Mouse (Mus musculus): Measurements from ENCODE around the gene Sox6.

Gene Sox6

DNA sequence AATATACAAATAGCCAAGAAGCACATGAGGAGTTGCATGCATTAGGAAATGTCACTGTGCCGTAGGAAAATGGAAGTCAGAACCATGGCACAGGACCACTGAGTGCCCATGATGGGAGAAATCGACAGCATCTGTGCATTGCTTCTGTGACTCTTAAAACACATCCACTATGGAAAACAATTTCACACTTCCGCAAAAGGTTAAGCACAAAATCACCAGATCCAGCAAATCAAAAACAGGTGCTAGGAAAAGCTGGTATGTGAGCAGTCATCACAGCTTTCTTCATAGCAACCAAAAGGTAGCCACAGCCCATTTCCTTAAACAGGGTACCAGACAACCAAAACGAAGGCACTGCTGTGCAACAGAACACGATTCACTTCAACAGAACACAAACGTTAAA lies 52.9 kb downstream of the Sox6 start:
- no peak for DNase-seq (ENCODE audit: low read depth, low spot score)

DNA sequence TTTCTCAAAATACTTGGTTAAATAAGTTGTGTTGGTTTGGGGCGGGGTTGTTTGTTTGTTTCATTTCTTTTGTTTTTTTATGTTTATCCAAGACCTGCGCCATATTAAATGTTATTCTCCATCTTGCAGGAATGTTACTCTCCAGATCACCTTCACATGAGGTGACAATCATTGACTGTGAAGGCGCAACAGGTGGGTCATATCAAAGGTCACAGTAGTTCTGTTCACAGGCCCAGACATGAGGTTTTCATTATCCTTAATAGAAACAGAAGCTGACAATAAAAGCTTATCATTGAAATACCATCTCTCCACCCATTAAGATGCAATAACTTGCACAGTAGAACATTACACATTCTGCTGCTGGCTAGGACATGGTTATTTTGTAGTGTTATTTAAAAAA lies 54.5 kb downstream of the Sox6 start:
- no peak for DNase-seq (ENCODE audit: low read depth, low spot score)

DNA sequence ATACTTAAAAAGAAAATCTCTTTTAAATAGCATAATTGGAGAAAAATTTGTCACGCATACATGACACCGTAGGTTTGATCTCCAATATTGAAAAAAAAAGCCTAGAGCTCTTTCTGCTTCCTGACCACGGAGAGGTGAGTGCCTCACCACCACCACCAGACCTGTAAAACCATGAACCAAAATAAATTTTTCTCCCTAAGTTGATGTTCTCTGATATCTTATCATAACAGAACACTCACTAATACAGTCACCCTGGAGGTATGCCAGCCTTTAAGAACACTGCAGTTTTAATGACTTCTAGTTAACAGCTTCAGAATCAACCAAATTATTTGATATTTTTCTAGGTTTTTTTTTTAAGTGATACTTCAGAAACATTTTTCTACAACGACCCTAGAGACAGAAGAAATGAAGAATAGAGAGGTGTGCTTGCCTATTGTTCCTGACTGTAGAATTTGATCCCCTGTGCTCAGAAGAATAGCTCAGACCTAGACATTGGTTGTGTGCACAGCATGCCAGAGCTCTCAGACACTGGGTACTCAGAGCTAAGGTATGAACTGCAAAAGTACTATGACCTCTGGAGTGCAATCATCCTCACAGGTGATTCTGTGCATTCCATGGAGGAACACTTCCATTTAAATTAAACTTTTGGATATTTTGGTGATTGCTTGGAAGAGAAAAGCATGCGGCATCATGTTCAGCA lies 58.6 kb downstream of the Sox6 start:
- DNase-seq (ENCODE audit: low read depth, low spot score): no peak

- no peak for DNase-seq (ENCODE audit: low read depth, low spot score)
Measured at GRCm38 (mm10) chr7:115974518-115974917, 64.1 kb downstream of the Sox6 start.

GRCm38 (mm10) chr7:115967186-115967585 lies 71.4 kb downstream of the Sox6 start:
- DNase-seq (ENCODE audit: low read depth, low spot score): no peak

GRCm38 (mm10) chr7:115966181-115966580 lies 72.4 kb downstream of the Sox6 start:
- no peak for DNase-seq (ENCODE audit: low read depth, low spot score)

GRCm38 (mm10) chr7:115953046-115953445 lies 85.5 kb downstream of the Sox6 start:
- no peak for DNase-seq (ENCODE audit: low read depth, low spot score)

DNA sequence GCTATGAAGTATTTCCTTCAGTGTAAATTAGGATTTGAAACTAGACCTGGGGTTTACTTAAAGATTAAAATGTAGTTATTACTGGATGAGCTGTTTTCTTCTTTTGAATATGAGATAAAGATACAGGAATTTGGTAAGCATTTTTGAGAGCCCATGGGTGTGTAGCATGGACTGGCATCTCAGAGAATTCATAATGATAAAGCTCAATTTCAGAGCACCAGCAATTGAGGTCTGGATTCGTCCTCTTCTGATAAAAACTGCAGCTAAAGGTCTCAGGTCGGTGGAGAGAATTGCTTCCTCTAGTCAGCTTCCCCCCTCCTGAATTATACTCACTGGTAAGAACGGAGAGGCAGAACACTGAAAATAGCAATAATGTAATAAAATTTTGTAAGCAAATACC lies 86.4 kb downstream of the Sox6 start:
- DNase-seq (ENCODE audit: low read depth, low spot score): no peak

DNA sequence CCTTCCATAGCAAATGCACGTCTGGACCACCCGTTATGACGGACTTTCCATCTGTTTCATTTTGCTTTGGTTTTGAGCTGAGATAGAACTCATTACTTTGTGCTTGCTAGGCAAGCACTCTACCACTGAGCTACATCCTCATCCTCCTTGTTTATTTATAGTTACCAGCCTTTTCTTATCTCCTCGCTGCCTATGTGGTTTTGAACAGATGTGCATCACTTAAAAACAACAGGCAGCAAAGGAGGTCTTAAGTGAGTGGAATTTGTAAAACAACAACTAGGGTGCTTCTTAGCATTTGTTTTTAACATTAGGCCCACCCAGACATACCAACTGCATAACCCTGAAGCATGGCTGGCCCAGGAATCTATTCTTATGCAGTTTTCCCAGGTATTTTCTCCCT lies 86.9 kb downstream of the Sox6 start:
- no peak for DNase-seq (ENCODE audit: low read depth, low spot score)

- DNase-seq (ENCODE audit: low read depth, low spot score): no peak
Measured at GRCm38 (mm10) chr7:115947916-115948315, 90.7 kb downstream of the Sox6 start.

- no peak for DNase-seq (ENCODE audit: low read depth, low spot score)
Measured at GRCm38 (mm10) chr7:115946559-115946958, 92.0 kb downstream of the Sox6 start.

- DNase-seq (ENCODE audit: low read depth, low spot score): no peak
Measured at GRCm38 (mm10) chr7:115945516-115945915, 93.1 kb downstream of the Sox6 start.

DNA sequence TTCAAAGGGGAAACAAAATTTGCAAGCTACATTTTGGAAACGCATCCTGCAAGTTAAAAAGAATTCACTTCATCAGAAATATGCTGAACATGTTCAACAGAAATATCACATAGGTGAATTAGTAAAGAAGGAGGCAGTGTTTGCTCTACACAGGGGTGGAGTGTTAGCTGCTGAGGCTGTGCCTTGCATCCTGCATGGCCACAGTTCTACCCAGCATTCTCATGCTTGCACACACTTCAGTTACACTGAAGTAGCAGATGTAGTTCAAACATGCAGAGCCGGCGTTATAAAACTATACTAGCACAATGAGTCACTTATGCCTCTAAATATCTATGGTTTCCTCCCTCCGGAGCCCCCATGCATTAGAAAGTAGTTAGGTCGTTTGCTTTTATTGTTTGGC lies 94.3 kb downstream of the Sox6 start:
- DNase-seq (ENCODE audit: low read depth, low spot score): no peak

GRCm38 (mm10) chr7:115941766-115942165 lies 96.8 kb downstream of the Sox6 start:
- DNase-seq (ENCODE audit: low read depth, low spot score): no peak

- no peak for DNase-seq (ENCODE audit: low read depth, low spot score)
Measured at GRCm38 (mm10) chr7:115939292-115939691, 99.3 kb downstream of the Sox6 start.

GRCm38 (mm10) chr7:115936908-115937307 lies 101.7 kb downstream of the Sox6 start:
- no peak for DNase-seq (ENCODE audit: low read depth, low spot score)

DNA sequence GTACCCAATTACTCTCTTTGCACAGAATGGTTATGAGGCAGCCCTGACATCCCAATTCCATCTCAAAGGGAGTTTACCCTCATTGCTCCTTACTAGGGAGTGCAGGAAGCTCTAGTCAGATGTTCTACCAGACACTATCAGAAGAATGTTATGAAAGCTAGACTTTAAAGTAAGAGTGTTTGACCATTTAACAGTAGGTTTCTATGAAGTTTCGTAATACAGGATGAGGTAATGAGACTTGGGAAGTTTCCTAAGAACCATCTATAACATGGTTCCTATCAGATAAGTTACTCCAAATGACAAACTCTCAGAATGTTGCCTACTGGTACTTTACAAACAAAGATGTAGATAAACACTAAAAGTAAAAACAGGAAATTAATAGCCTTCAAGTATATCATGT lies 123.3 kb downstream of the Sox6 start:
- DNase-seq (ENCODE audit: low read depth, low spot score): no peak

- DNase-seq (ENCODE audit: low read depth, low spot score): no peak
Measured at GRCm38 (mm10) chr7:115910313-115910712, 128.3 kb downstream of the Sox6 start.

GRCm38 (mm10) chr7:115904798-115905207 lies 133.8 kb downstream of the Sox6 start:
- no peak for DNase-seq (ENCODE audit: low read depth, low spot score)

DNA sequence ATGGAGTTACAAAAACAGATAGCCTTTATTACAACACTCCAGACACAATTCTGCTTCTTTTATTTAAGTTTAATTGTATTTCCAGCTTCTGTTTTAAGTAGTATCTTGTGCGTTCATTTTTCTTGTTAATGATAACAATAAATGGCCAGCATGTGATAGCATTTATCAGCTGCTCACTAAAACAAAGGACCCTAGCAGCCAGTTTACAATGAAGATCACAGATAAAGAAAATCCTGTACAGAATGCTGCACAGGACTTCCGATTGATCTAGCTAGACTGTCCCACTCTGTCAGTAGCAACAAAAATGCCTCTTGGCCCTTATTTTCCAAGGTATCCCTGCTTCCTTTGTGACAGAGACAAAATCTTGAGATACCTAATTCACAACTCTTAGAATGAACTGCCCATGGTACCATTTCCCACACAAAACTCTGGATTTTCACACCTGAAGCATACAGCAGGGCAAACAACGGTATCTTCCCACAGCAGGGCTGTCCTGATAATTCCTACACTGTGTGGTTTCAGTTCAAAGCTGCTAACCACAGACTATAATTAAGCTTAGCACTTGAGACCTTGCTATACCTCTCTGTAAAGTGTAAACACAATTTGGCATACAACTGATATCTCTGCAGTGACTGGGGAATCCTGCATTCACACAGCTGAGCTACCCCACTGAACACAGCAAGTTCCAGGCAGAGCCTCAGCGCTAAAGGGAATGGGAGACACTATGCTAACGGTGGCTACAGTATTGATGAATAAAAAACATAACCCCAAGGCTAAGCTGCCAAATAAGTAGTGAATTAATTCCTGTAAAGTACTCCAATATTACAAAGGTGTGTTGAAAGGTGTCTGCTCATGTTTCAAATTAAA lies 134.4 kb downstream of the Sox6 start:
- DNase-seq (ENCODE audit: low read depth, low spot score): no peak

GRCm38 (mm10) chr7:115903368-115903767 lies 135.2 kb downstream of the Sox6 start:
- DNase-seq (ENCODE audit: low read depth, low spot score): no peak

DNA sequence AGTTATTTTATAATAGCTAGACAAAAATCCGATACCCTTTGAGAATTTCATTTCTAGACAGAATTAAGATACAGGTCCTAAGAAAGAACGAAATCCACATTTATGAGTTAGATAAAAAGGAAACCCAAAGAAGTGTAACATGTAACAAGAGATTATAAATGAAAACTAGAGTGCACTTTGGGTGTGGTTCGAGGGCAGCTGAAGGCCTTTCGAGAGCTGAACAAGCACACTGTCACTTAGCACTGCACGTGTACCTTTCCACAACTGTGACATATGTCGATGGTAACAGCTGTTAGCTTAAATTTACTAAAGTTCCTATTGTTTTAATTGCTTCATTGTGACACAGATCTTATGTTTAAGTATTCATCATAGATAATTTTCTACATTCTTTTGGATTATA lies 142.8 kb downstream of the Sox6 start:
- DNase-seq (ENCODE audit: low read depth, low spot score): no peak

GRCm38 (mm10) chr7:115895028-115895671 lies 143.4 kb downstream of the Sox6 start:
- DNase-seq (ENCODE audit: low read depth, low spot score): no peak

Measured in CD4-positive helper T cell, adult 2 months (primary cell).